In genomic region chr8:105554087-105554486, GRCm38 (mm10) we compare ENCODE assay signal across 8 mouse cellular contexts. TPM values are rescaled to one million over a fixed set of nuclear protein-coding genes. Genes with fewer than 3 reads are reported as not detected.
DNase-seq lines count a peak whose midpoint lies in the region; ATAC-seq and TF ChIP-seq lines count a peak whose summit lies in the region.

No protein-coding gene starts in this region.

- no peak overlapping the region for H3K27ac ChIP-seq in cerebellum, adult 2 months (ENCODE audit: insufficient read depth, low read length)

- intact Hi-C loops in left cerebral cortex, postnatal 14 days (cut with DNase I): loop anchor here (5.0 kb wide), 1 partner anchor 37 kb away; the partner anchor contains the start of gene Hsd11b2

- no peak overlapping the region for H3K4me3 ChIP-seq in cerebellum, adult 2 months (replicated peaks; ENCODE audit: insufficient read depth, low read depth, low read length)

- TF ChIP-seq POLR2A in cerebellum, adult 2 months (IDR thresholded peaks at IDR 0.05; ENCODE audit: borderline replicate concordance, insufficient read depth, low read length): no peak

- TF ChIP-seq CTCF in cerebellum, adult 2 months (IDR thresholded peaks at IDR 0.05; ENCODE audit: borderline replicate concordance, insufficient read depth, low read depth, low read length): peak; percentile 98

- peaks cover 13% of the 10 kb centered on the region for H3K4me1 ChIP-seq in cerebellum, adult 2 months (ENCODE audit: control insufficient read depth, insufficient read depth, low read length)

- ATAC-seq in megakaryocyte progenitor cell, adult 5-6 weeks (replicated peaks; ENCODE audit: poor library complexity): peak; percentile 97

- peak; percentile 60 to 71 for DNase-seq in right cerebral cortex, adult 2 months (ENCODE audit: low spot score in 2 of 2)
- no peak for DNase-seq in right cerebral cortex, postnatal 14 days
- peak; percentile 72 to 78 for DNase-seq in cerebellum, adult 2 months
- DNase-seq in gastrocnemius, postnatal 10 days: peak; percentile 49
- peak; percentile 26 for DNase-seq in hindlimb bud, embryonic 11.5 days (ENCODE audit: extremely low spot score, low read depth, low spot score)
- DNase-seq in left cerebral cortex, postnatal 14 days (ENCODE audit: low spot score in 2 of 2): peak; percentile 72
- peak; percentile 48 for DNase-seq in telencephalon, adult 2 months (ENCODE audit: low read depth, low spot score)

- H3K27me3 ChIP-seq in cerebellum, adult 2 months (ENCODE audit: control insufficient read depth, insufficient read depth, low read length): no peaks in the 10 kb centered on the region

RNA-seq across cellular contexts. Expression of gene Atp6v0d1, which starts 11.8 kb away (rescaled TPM):
- 333 and 336 TPM in 2 replicates for polyA plus RNA-seq in cerebellum, adult 2 months (2012; rRNA removed)
- total RNA-seq in gastrocnemius, postnatal 10 days (2021): 10 to 100 TPM; 49.3 to 54.2 TPM
- total RNA-seq in left cerebral cortex, postnatal 14 days (2021): 100 to 1,000 TPM; 347 to 370 TPM
- 137 and 142 TPM in 2 replicates for total RNA-seq in megakaryocyte progenitor cell, adult 5-6 weeks (2015)
- 50.5 and 56.6 TPM in 2 replicates for total RNA-seq in megakaryocyte progenitor cell, adult 5-6 weeks (2017)

RNA-seq across cellular contexts. Expression of gene Hsd11b2, which starts 35.5 kb away (rescaled TPM):
- polyA plus RNA-seq in cerebellum, adult 2 months (2012; rRNA removed): 0.08 TPM in 1 of 2 replicates, not detected in the other
- total RNA-seq in gastrocnemius, postnatal 10 days (2021): 1 to 10 TPM; 4.4 to 4.5 TPM
- not detected for total RNA-seq in left cerebral cortex, postnatal 14 days (2021)
- total RNA-seq in megakaryocyte progenitor cell, adult 5-6 weeks (2015): 0.10 and 0.12 TPM in 2 replicates
- total RNA-seq in megakaryocyte progenitor cell, adult 5-6 weeks (2017): not detected in 2 replicates

RNA-seq across cellular contexts. Expression of gene Ripor1, which starts 51.0 kb away (rescaled TPM):
- polyA plus RNA-seq in cerebellum, adult 2 months (2012; rRNA removed): 33.4 and 35.9 TPM in 2 replicates
- 10 to 100 TPM; 20.7 to 26.9 TPM for total RNA-seq in gastrocnemius, postnatal 10 days (2021)
- 10 to 100 TPM; 81.0 to 81.3 TPM for total RNA-seq in left cerebral cortex, postnatal 14 days (2021)
- 46.9 and 53.0 TPM in 2 replicates for total RNA-seq in megakaryocyte progenitor cell, adult 5-6 weeks (2015)
- total RNA-seq in megakaryocyte progenitor cell, adult 5-6 weeks (2017): 6.4 and 6.6 TPM in 2 replicates

RNA-seq across cellular contexts. Expression of gene Zdhhc1, which starts 57.4 kb away (rescaled TPM):
- 64.7 and 67.9 TPM in 2 replicates for polyA plus RNA-seq in cerebellum, adult 2 months (2012; rRNA removed)
- total RNA-seq in gastrocnemius, postnatal 10 days (2021): 10 to 100 TPM; 10.9 to 15.9 TPM
- 10 to 100 TPM; 26.8 to 27.5 TPM for total RNA-seq in left cerebral cortex, postnatal 14 days (2021)
- total RNA-seq in megakaryocyte progenitor cell, adult 5-6 weeks (2015): 4.8 and 5.7 TPM in 2 replicates
- 2.7 and 5.0 TPM in 2 replicates for total RNA-seq in megakaryocyte progenitor cell, adult 5-6 weeks (2017)

Comparison
In these comparisons a context has a peak if more than half of its experiments do, and no peak if none do; other contexts are left out.
1. RNA of gene Hsd11b2, which starts 35.5 kb away (total RNA-seq): 4.4 to 4.5 TPM in gastrocnemius, postnatal 10 days; not detected in left cerebral cortex, postnatal 14 days and 0.10 to 0.12 TPM in megakaryocyte progenitor cell, adult 5-6 weeks; every median in the first group is over 4 times any median in the second.